Mouse (Mus musculus): Measurements from ENCODE around the gene Slc24a5. TPM values are rescaled to one million over a fixed set of nuclear protein-coding genes. Genes with fewer than 3 reads are reported as not detected.

The Slc24a5 gene
- total and polyA plus RNA-seq, 2 experiments from 2014 or later: 1.4 to 6.6 TPM

GRCm38 (mm10) chr2:125032258-125032973 lies 35.5 kb upstream of the Slc24a5 start:
- ATAC-seq (peak; percentile 78), DNase-seq (ENCODE audit: low spot score) (peak; percentile 76)
- H3K36me3 ChIP-seq (ENCODE audit: insufficient read depth, low read length): no peaks in the 10 kb centered on the region
- H3K4me1 ChIP-seq (ENCODE audit: insufficient read depth, low read length): peaks cover 3% of the 10 kb centered on the region
- H3K4me3 ChIP-seq (ENCODE audit: low read length): peak overlapping the region; percentile 0; the same call in 1 of the 2 replicates
- 48% methylated on average over 17 of the region's 17 CpGs for WGBS
- peak overlapping the region; percentile 38 for H3K4me2 ChIP-seq (ENCODE audit: low read depth, low read length)
- TF ChIP-seq CTCF (IDR thresholded peaks at IDR 0.05; ENCODE audit: low read depth): peak; percentile 29; the same call in 1 of the 2 replicates
- no peaks in the 10 kb centered on the region for H3K27me3 ChIP-seq (ENCODE audit: insufficient read depth, low read length)
- peak overlapping the region; percentile 72 for H3K27ac ChIP-seq
- no peaks in the 10 kb centered on the region for H3K9me3 ChIP-seq (ENCODE audit: low read length)
- H3K9ac ChIP-seq (replicated peaks; ENCODE audit: low read length): 0 out of 2 replicates have a peak overlapping the region, but pooled peaks have one; percentile 3

DNA sequence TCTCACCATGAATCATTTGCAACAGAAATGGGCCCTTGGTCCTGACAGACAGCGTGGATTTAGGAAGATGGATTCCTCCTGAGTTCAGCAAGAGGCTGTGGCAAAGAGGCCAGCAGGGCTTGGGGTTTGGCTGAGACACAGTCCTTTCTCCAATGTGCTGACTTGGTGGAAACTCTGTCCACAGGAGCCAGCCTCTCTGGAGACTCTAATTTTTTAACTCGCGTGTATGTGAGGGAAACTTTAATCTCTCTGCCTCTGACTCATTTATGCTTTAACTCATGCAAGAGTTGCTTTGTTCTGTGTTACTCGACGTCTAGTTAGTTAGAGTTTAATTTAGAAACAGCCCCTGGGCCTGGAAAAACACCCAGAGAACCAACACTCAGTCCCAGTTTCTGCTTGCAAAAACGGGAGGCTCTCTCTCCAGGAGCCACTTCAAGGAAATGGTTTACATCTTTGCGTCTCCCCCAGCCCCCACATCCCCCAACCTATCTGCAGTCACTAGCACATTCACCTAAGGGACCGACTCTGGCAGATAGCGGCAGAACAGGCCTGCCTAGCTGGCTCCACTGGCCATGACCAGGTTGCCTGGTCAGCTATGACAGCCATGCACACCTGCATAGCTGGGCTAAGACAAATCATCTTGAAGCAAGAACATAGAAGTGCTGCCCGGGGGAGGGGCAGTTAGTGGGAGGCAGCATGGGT lies 34.7 kb upstream of the Slc24a5 start:
- H3K4me1 ChIP-seq (ENCODE audit: insufficient read depth, low read length): peaks cover 3% of the 10 kb centered on the region
- 52% methylated on average over 10 of the region's 10 CpGs for WGBS
- H3K36me3 ChIP-seq (ENCODE audit: insufficient read depth, low read length): no peaks in the 10 kb centered on the region
- ATAC-seq (no peak), DNase-seq (ENCODE audit: low spot score) (no peak)
- H3K4me3 ChIP-seq (ENCODE audit: low read length): no peak overlapping the region
- peak overlapping the region; percentile 72 for H3K27ac ChIP-seq
- no peaks in the 10 kb centered on the region for H3K9me3 ChIP-seq (ENCODE audit: low read length)
- no peak for TF ChIP-seq CTCF (IDR thresholded peaks at IDR 0.05; ENCODE audit: low read depth)
- H3K27me3 ChIP-seq (ENCODE audit: insufficient read depth, low read length): no peaks in the 10 kb centered on the region
- H3K4me2 ChIP-seq (ENCODE audit: low read depth, low read length): no peak overlapping the region
- no peak overlapping the region for H3K9ac ChIP-seq (replicated peaks; ENCODE audit: low read length)

DNA sequence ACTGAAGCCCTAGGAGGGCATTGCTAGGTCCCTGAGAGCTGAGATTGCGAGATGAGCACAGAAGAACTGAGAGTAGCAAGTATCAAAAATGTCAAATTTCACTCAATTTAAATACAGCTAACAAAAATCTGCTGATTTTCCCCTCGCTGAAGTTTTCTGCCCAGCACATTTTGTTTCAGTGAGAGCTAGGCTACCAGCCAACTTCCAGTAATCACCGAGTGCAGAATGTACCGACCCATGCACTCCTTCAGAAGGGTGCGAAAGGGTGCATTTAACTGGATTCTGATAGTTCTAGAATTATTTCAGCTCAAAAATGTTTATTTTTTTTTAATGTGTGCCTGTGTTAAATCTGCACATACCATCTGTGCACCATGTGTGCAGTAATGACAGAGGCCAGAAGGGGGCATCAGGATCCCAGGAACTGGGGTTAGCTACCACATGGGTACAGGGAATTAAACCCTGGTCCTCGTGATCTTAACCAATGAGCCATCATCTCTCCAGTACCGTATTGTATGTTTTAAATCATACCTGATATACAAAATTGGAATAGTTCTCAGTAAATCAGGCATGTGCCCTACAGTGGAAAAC lies 12.5 kb upstream of the Slc24a5 start:
- peak; percentile 32; the same call in 1 of the 2 replicates for TF ChIP-seq CTCF (IDR thresholded peaks at IDR 0.05; ENCODE audit: low read depth)
- no peak for DNase-seq (ENCODE audit: low spot score)

GRCm38 (mm10) chr2:125057250-125057815 lies 10.6 kb upstream of the Slc24a5 start:
- ATAC-seq: no peak
- 34% methylated on average over 7 of the region's 7 CpGs for WGBS

More for the DNA sequence above, 12.5 kb upstream of the Slc24a5 start:
- no peaks in the 10 kb centered on the region for H3K9me3 ChIP-seq (ENCODE audit: low read length)
- H3K27me3 ChIP-seq (ENCODE audit: insufficient read depth, low read length): no peaks in the 10 kb centered on the region
- no peaks in the 10 kb centered on the region for H3K36me3 ChIP-seq (ENCODE audit: insufficient read depth, low read length)
- H3K9ac ChIP-seq (replicated peaks; ENCODE audit: low read length): no peak overlapping the region
- no peak overlapping the region for H3K4me3 ChIP-seq (ENCODE audit: low read length)
- no peak overlapping the region for H3K27ac ChIP-seq
- H3K4me1 ChIP-seq (ENCODE audit: insufficient read depth, low read length): no peaks in the 10 kb centered on the region
- H3K4me2 ChIP-seq (ENCODE audit: low read depth, low read length): no peak overlapping the region
- WGBS: 84% methylated on average over 7 of the region's 7 CpGs
- no peak for ATAC-seq

GRCm38 (mm10) chr2:125061451-125061850 lies 6.5 kb upstream of the Slc24a5 start:
- WGBS: 85% methylated on average over 7 of the region's 7 CpGs
- H3K4me3 ChIP-seq (ENCODE audit: low read length): no peak overlapping the region
- H3K36me3 ChIP-seq (ENCODE audit: insufficient read depth, low read length): no peaks in the 10 kb centered on the region
- no peaks in the 10 kb centered on the region for H3K9me3 ChIP-seq (ENCODE audit: low read length)
- no peak for TF ChIP-seq CTCF (IDR thresholded peaks at IDR 0.05; ENCODE audit: low read depth)
- no peaks in the 10 kb centered on the region for H3K27me3 ChIP-seq (ENCODE audit: insufficient read depth, low read length)
- H3K9ac ChIP-seq (replicated peaks; ENCODE audit: low read length): no peak overlapping the region
- no peaks in the 10 kb centered on the region for H3K4me1 ChIP-seq (ENCODE audit: insufficient read depth, low read length)
- DNase-seq (ENCODE audit: low spot score) (no peak), ATAC-seq (no peak)
- no peak overlapping the region for H3K4me2 ChIP-seq (ENCODE audit: low read depth, low read length)
- H3K27ac ChIP-seq: no peak overlapping the region

More at GRCm38 (mm10) chr2:125057250-125057815, 10.6 kb upstream of the Slc24a5 start:
- no peak overlapping the region for H3K27ac ChIP-seq
- no peak overlapping the region for H3K9ac ChIP-seq (replicated peaks; ENCODE audit: low read length)
- peak; percentile 67 for DNase-seq (ENCODE audit: low spot score)
- H3K27me3 ChIP-seq (ENCODE audit: insufficient read depth, low read length): no peaks in the 10 kb centered on the region
- no peaks in the 10 kb centered on the region for H3K9me3 ChIP-seq (ENCODE audit: low read length)
- H3K4me2 ChIP-seq (ENCODE audit: low read depth, low read length): no peak overlapping the region
- peak; percentile 79 for TF ChIP-seq CTCF (IDR thresholded peaks at IDR 0.05; ENCODE audit: low read depth)
- H3K36me3 ChIP-seq (ENCODE audit: insufficient read depth, low read length): no peaks in the 10 kb centered on the region
- no peaks in the 10 kb centered on the region for H3K4me1 ChIP-seq (ENCODE audit: insufficient read depth, low read length)
- H3K4me3 ChIP-seq (ENCODE audit: low read length): no peak overlapping the region

- no peak overlapping the region for H3K9ac ChIP-seq (replicated peaks; ENCODE audit: low read length)
- H3K27me3 ChIP-seq (ENCODE audit: insufficient read depth, low read length): no peaks in the 10 kb centered on the region
- 51% methylated on average over 4 of the region's 4 CpGs for WGBS
- DNase-seq (ENCODE audit: low spot score) (no peak), ATAC-seq (0 out of 2 replicates have a peak, but pooled peaks have one; percentile 38)
- no peaks in the 10 kb centered on the region for H3K9me3 ChIP-seq (ENCODE audit: low read length)
- no peak overlapping the region for H3K27ac ChIP-seq
- no peak for TF ChIP-seq CTCF (IDR thresholded peaks at IDR 0.05; ENCODE audit: low read depth)
- no peak overlapping the region for H3K4me3 ChIP-seq (ENCODE audit: low read length)
- H3K4me1 ChIP-seq (ENCODE audit: insufficient read depth, low read length): no peaks in the 10 kb centered on the region
- no peak overlapping the region for H3K4me2 ChIP-seq (ENCODE audit: low read depth, low read length)
- H3K36me3 ChIP-seq (ENCODE audit: insufficient read depth, low read length): no peaks in the 10 kb centered on the region
Measured at GRCm38 (mm10) chr2:125062944-125063343, 5.0 kb upstream of the Slc24a5 start.

Data from hindbrain, postnatal 0 days (tissue).